Mouse (Mus musculus) heart, embryonic 10.5 days (tissue): ENCODE measurements around the gene Lrg1. TPM values are rescaled to one million over a fixed set of nuclear protein-coding genes. Genes with fewer than 3 reads are reported as not detected.
"Not testable (repeated sequence)": the region's sequence is repeated elsewhere in the genome, so short reads cannot be mapped to it uniquely, and the experiment has no call there.

Experiments used
- DNase-seq: peaks from one replicate; pipeline ENCODE4 v3.0.0-alpha.2; 2017; ENCODE audit warnings: low spot score
- H3K27ac ChIP-seq: fragments of 300-500 bp; sonication (generic); 2 replicates; pipeline ENCODE4 v1.5.1; 2016; ENCODE audit warnings: mild to moderate bottlenecking
- H3K27me3 ChIP-seq: fragments of 300-500 bp; sonication (generic); 2 replicates; pipeline ENCODE4 v1.6.1; 2016; ENCODE audit warnings: mild to moderate bottlenecking; ENCODE audit not compliant: poor library complexity, insufficient read depth, severe bottlenecking
- H3K36me3 ChIP-seq: fragments of 300-500 bp; sonication (generic); 2 replicates; pipeline ENCODE4 v1.6.1; 2016; ENCODE audit warnings: mild to moderate bottlenecking, moderate library complexity
- H3K4me1 ChIP-seq: fragments of 300-500 bp; sonication (generic); 2 replicates; pipeline ENCODE4 v1.6.1; 2016; ENCODE audit warnings: mild to moderate bottlenecking
- H3K4me3 ChIP-seq: fragments of 300-500 bp; sonication (generic); 2 replicates; pipeline ENCODE4 v1.5.1; 2016; ENCODE audit warnings: mild to moderate bottlenecking, moderate library complexity
- H3K9me3 ChIP-seq: fragments of 300-500 bp; sonication (generic); 2 replicates; pipeline ENCODE4 v1.6.1; 2016; ENCODE audit warnings: mild to moderate bottlenecking, moderate library complexity
- WGBS: fragments of 180-500 bp; shearing (Covaris S2); methylation state at CpG from one replicate; pipeline ENCODE4 v1.1.7; 2016; 5-methylcytosine and 5-hydroxymethylcytosine counted together
- polyA plus RNA-seq: library from polyadenylated mRNA; unstranded; fragments of >200 nt; fragmentation: Nextera tagmentation; extraction: Ambion mirVana; gene quantifications from 2 replicates; pipeline ENCODE4 v1.2.1, GENCODE M21; 2016

Lrg1 gene
- polyA plus RNA-seq, 1 experiment from 2014 or later, result not detected

DNA sequence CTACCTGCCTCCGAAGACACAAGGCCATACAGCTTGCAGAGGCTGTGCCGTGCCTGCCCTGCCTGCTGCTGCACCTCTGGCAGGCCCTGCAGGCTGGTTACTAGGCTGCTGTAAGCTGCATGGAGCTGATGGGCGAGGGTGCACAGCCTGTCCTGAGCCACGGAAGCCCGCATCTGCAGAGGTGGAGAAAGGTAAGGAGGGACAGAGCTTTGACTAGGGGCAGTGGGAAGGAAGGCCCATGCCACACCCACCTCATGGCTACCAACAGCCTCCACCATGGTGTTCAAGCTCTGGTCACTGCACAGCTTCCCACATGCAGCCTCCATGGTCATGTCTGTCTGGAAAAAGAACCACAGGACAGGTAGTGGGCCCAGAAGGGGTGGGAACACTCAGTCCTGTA, 19.6 kb downstream of the Lrg1 start:
- DNase-seq, result no peak
- no peaks in the 10 kb centered on the region for H3K27me3 ChIP-seq
- H3K36me3 ChIP-seq, result peaks cover 69% of the 10 kb centered on the region
- H3K4me1 ChIP-seq, result no peaks in the 10 kb centered on the region
- no peaks in the 10 kb centered on the region for H3K9me3 ChIP-seq
- no peak overlapping the region for H3K4me3 ChIP-seq
- no peak overlapping the region for H3K27ac ChIP-seq
- 91% methylated on average over 5 of the region's 5 CpGs for WGBS

DNA sequence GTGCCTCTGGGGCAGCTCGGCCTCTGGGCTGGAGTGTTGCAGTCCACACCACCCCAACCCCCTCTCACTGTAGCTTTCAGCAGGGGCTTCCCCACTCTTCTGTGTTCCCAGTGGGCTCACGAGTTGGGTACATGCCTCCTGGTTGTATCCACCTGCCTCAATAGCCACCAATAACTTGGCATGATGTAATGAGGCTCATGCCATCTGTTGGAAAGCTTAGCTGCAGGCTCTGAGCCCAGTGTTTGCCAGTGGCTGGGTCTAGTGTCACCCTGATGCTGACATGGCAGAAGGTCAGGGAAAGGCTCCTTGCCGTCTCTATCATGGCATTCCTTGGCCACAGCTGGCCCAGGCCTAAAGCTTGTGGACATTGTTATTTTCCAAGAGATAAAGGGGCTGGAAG, 21.0 kb downstream of the Lrg1 start:
- H3K36me3 ChIP-seq, result peaks cover 83% of the 10 kb centered on the region
- H3K9me3 ChIP-seq, result no peaks in the 10 kb centered on the region
- H3K4me1 ChIP-seq, result no peaks in the 10 kb centered on the region
- DNase-seq, result no peak
- no peak overlapping the region for H3K4me3 ChIP-seq
- no peaks in the 10 kb centered on the region for H3K27me3 ChIP-seq
- 87% methylated on average over 3 of the region's 3 CpGs for WGBS
- no peak overlapping the region for H3K27ac ChIP-seq

DNA sequence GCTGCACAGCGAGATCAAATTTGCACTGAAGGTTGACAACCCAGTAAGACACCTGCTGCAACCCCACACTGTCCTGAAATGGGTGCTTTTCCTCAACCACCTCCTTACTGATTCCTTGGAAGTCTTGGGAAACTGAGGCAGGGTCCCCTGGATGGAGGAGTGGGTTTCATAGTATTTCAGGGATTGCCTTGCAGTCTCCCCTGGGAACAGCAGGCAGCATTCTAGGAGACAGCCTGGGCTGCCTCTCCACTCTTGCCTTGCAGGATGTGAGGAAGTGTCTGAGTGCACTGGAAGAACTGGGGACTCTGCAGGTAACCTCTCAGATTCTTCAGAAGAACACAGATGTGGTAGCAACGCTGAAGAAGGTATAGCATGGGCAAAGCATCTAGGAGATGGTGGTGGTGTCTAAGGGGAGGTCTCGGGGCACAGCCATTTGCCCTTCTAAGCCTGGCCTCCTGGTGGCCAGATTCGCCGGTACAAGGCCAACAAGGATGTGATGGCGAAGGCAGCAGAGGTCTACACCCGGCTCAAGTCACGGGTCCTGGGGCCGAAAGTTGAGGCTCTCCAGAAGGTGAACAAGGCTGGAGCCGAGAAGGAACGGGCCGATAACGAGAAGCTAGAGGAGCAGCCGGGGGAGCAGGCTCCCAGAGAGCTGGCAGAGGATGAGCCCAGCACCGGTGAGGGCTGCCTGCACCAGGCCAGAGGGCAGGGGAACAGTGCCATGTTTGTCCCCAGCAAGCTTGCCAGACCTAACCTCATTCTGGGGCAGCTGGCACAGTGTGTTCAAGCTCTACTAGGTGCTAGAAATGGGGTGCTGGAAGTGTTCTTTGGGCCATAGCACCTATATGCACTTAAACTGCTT, 22.9 kb downstream of the Lrg1 start:
- DNase-seq, result no peak
- Histone ChIP-seq H3K27ac (no peak overlapping the region), H3K4me3 (no peak overlapping the region), H3K36me3 (peaks cover 94% of the 10 kb centered on the region), H3K27me3 (no peaks in the 10 kb centered on the region), H3K9me3 (no peaks in the 10 kb centered on the region), H3K4me1 (no peaks in the 10 kb centered on the region)
- 90% methylated on average over 15 of the region's 15 CpGs for WGBS

DNA sequence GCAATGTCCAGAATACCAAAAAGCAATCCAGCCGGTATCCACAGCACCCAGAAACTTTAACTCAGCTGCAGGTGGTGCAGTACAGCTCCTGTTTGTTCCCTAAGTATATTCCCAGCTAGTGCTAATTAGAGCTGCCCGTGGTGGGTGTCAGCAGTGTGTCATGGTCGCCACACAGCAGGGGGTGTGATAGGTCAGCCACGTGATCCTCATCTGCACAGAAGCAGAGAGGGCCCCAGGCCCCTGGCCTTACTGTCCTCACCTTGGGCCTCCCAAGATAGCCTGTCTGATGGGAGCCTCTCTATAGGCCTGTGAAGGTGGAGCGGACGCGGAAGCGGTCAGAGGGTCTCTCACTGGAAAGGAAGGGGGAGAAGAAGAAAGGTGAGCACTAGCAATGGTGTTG, 23.6 kb downstream of the Lrg1 start:
- no peak overlapping the region for H3K27ac ChIP-seq
- DNase-seq, result no peak
- no peak overlapping the region for H3K4me3 ChIP-seq
- 85% methylated on average over 8 of the region's 8 CpGs for WGBS
- H3K36me3 ChIP-seq, result peaks cover 92% of the 10 kb centered on the region
- H3K9me3 ChIP-seq, result no peaks in the 10 kb centered on the region
- no peaks in the 10 kb centered on the region for H3K4me1 ChIP-seq
- H3K27me3 ChIP-seq, result no peaks in the 10 kb centered on the region

DNA sequence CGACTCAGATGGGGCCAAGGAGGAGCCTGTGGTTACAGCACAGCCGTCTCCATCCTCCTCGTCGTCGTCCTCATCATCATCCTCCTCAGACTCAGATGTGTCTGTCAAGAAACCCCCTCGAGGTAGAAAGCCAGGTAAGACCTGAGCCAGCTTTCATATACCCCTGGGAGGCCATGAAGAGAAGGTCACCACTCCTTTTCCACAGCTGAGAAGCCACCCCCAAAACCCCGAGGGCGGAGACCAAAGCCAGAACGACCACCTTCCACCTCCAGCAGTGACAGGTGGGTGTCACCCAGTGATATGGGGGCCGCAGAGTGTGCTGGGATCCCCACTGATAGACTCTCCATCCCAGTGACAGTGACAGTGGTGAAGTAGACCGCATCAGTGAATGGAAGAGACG, 24.9 kb downstream of the Lrg1 start:
- 84% methylated on average over 12 of the region's 12 CpGs for WGBS
- H3K9me3 ChIP-seq, result no peaks in the 10 kb centered on the region
- H3K27ac ChIP-seq, result no peak overlapping the region
- H3K36me3 ChIP-seq, result peaks cover 86% of the 10 kb centered on the region
- no peaks in the 10 kb centered on the region for H3K4me1 ChIP-seq
- H3K4me3 ChIP-seq, result no peak overlapping the region
- no peaks in the 10 kb centered on the region for H3K27me3 ChIP-seq
- no peak for DNase-seq

DNA sequence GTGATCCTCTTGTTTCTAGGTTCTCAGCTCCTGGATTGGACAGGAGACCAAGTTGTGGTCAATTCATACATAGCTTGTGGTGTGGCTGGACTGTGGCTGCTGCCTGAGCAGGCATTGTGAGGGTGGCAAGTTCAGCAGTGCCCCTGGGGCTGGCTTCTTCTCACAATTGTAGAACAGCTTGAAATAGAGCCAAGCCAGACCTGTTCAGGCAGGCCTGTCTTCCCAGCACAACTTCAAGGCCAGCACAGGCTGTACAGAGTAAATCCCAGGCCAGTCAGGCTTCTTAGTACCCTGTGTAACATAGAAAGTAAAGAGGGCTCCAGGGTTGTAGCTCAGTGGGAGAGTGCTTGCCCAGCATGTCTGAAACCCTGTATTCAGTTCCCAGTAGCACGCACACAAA, 29.0 kb downstream of the Lrg1 start:
- peaks cover 79% of the 10 kb centered on the region for H3K36me3 ChIP-seq
- H3K4me1 ChIP-seq, result no peaks in the 10 kb centered on the region
- WGBS, result 95% methylated on average over 1 of the region's 1 CpGs

DNA sequence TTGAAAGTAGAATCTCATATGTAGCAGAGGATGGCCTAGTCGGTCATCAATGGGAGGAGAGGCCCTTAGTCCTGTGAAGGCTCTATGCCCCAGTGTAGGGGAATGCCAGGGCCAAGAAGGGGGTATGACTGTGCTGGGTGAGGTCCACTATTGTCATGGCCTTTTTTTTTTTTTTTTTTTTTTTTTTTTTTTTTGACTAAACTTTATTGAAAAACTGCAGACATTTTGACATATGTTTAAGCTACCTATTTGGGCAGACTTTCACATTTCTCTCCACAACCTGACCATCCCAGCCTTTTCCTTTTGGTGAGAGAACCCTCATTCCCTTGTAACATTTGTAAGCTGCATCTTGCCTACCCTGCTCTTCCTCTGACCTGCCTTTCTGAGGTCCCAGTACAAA, 29.5 kb downstream of the Lrg1 start:
- H3K27ac ChIP-seq, result no peak overlapping the region
- no peaks in the 10 kb centered on the region for H3K9me3 ChIP-seq
- H3K27me3 ChIP-seq, result no peaks in the 10 kb centered on the region
- whole genome bisulfite sequencing, result 89% methylated on average over 1 of the region's 1 CpGs
- H3K4me3 ChIP-seq, result no peak overlapping the region
- no peaks in the 10 kb centered on the region for H3K4me1 ChIP-seq
- no peak for DNase-seq
- peaks cover 79% of the 10 kb centered on the region for H3K36me3 ChIP-seq

More for the DNA sequence above, 29.0 kb downstream of the Lrg1 start:
- no peak for DNase-seq
- Histone ChIP-seq H3K27me3 (no peaks in the 10 kb centered on the region), H3K4me3 (no peak overlapping the region), H3K27ac (no peak overlapping the region), H3K9me3 (no peaks in the 10 kb centered on the region)

DNA sequence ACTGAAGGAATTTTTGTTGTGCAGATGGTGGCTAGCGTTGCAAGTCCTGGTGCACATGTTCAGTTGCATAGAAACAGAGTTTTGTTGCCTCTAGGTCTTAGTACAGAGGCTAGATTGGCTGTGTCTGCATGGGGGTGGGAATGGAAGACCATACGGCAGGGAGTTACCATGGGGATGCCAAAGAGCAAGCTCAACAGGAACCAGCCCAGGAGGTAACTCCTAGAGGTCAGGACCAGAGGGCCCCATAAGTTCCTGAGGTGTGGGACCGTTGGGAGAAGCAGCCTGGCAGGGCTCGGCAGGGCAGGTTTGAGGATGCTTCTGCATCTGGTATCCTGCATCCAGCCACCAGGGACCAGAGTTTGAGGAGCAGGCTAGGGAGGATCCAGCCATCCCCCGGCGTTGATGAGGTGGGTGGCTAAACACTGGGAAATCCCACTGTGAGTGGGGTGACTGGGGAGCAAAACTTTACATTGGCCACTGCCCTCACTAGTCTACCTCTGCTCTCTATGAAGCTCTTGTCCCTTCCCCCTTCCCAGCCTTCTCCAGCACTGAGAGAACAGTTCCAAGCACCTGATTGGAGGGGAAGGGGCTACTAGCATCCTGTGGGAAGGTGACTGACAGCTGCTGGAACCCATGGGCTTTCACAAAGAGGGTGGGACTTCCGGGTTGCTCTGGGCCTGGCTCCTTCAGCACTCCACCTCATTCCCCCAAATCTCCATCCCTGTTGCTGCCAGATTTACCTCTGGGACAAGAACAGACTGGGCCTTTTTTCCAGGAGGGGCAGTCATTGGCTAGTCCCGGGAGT, 40.8 kb downstream of the Lrg1 start:
- H3K27ac ChIP-seq, result peak overlapping the region; percentile 86
- DNase-seq, result peak; percentile 92
- WGBS, result 11% methylated on average over 8 of the region's 8 CpGs
- H3K4me3 ChIP-seq, result peak overlapping the region; percentile 89
- H3K9me3 ChIP-seq, result no peaks in the 10 kb centered on the region
- peaks cover 22% of the 10 kb centered on the region for H3K4me1 ChIP-seq
- H3K36me3 ChIP-seq, result peaks cover 32% of the 10 kb centered on the region
- no peaks in the 10 kb centered on the region for H3K27me3 ChIP-seq

DNA sequence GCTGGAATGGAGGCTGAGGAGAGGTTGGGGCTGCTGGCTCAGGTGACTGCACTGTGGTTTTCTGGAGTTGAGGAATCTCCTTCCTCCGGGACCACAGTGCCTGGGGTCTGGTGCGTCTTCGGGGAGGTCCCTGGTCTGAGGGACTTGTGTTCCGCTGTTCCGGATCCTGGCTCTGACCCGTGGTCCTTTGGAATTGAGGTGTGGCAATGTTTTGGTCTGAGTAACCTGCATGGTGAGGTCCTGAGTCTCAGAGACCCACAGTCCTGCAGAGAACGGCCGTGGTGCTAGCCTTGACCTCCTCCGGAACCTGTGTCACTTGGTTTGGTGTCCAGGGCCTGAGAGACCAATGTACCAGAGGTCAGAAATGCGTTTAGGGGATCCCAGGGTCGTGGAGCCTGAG, 41.9 kb downstream of the Lrg1 start:
- Histone ChIP-seq H3K27me3 (no peaks in the 10 kb centered on the region), H3K4me3 (peak overlapping the region; percentile 89), H3K36me3 (peaks cover 26% of the 10 kb centered on the region), H3K4me1 (peaks cover 29% of the 10 kb centered on the region), H3K27ac (peak overlapping the region; percentile 86), H3K9me3 (no peaks in the 10 kb centered on the region)
- no peak for DNase-seq
- under 1% methylated on average over 11 of the region's 11 CpGs for WGBS

DNA sequence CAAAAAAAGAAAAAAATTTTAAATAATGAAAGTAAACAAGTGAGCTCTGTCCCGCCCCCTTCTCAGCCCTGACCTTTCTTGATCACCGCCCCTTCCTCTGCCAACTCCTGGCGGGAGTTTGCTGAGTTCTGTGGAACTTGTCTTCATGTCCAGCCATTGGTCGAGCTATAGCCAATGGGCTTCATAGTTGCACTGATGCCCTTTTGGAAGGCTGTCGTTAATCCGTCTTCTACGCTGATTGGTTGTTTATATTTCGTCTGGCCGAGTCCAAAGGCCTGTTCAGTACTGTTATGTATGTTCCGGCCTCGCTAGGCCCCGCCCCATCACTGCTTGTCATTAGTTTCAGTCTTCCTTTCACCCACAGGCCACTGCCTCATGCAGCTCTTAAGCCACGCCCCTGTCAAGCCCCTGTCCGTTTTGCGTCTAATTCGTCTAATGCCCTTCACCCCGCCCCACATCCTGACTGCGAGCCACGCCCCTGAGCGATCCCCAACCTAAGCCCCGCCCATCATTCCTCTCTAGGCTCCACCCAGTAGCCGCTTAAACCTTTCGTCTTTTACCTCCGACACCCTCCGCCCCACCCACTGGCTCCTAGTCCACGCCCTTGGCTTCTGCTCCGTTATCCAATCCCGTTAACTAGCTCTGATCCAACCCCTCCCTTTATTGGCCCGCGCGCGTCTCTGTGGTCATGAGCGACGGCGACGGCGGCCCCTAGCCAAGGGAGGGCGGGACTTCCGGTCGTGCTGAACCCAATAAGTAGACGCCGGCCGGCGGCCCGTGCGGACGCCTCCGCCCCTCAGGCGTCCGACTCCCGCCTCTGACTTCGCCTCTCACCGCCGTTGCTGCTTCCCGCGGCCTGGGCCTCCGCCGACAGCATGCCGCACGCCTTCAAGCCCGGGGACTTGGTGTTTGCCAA, 42.7 kb downstream of the Lrg1 start, which contains the start of gene Hdgfl2:
Hdgfl2 (plus strand) TSS at position 755 of the 916 bp plus-strand sequence.
- Histone ChIP-seq H3K27ac (peak within 1 kb of the TSS; percentile 86), H3K9me3 (no peaks in the 10 kb centered on the region), H3K36me3 (peaks cover 21% of the 10 kb centered on the region), H3K4me1 (peaks cover 32% of the 10 kb centered on the region), H3K4me3 (peak within 1 kb of the TSS; percentile 89), H3K27me3 (no peaks in the 10 kb centered on the region)
- WGBS, result under 1% methylated on average over 61 of the region's 61 CpGs
- peak; percentile 100 for DNase-seq

DNA sequence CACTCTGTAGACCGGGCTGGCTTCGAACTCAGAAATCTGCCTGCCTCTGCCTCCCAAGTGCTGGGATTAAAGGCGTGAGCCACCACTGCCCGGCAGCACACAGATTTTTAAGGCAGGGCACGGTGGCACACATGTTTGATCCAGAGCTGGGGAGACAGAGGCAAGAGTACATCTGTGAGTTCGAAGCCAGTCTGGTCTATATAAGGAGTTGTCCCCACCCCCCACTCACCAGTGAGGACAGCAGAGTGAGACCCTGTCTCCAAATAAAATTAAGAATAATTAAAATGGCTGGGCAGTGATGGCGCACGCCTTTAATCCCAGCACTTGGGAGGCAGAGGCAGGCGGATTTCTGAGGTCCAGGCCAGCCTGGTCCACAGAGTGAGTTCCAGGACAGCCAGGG, 43.4 kb downstream of the Lrg1 start:
- Histone ChIP-seq H3K4me3 (peak overlapping the region; percentile 89), H3K36me3 (peaks cover 16% of the 10 kb centered on the region), H3K4me1 (peaks cover 37% of the 10 kb centered on the region), H3K27ac (peak overlapping the region; percentile 69; the same call in 1 of the 2 replicates)
- H3K27me3 ChIP-seq, H3K9me3 ChIP-seq, DNase-seq: not testable (repeated sequence)
- 57% methylated on average over 9 of the region's 9 CpGs for WGBS

DNA sequence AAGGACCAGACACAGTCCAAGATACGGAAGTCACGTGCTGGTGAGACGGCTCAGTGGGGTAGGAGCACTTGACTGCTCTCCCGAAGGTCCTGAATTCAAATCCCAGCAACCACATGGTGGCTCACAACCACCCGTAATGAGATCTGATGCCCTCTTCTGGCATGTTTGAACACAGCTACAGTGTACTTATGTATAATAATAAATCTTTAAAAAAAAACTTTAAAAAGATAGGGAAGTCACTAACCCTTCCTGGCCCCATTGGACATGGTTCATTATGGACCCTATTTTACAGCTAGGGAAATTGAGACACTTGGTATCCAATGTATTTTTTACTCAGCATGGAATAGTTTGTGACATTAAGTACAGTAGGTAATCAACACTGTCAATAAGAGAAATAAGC, 44.3 kb downstream of the Lrg1 start:
- 90% methylated on average over 5 of the region's 5 CpGs for WGBS

More for the DNA sequence above, 44.3 kb downstream of the Lrg1 start:
- Histone ChIP-seq H3K36me3 (peaks cover 13% of the 10 kb centered on the region), H3K27ac (no peak overlapping the region), H3K4me1 (peaks cover 37% of the 10 kb centered on the region), H3K4me3 (no peak overlapping the region), H3K9me3 (no peaks in the 10 kb centered on the region), H3K27me3 (no peaks in the 10 kb centered on the region)
- DNase-seq, result no peak
